Mouse (Mus musculus) midbrain, embryonic 16.5 days (tissue): ENCODE measurements at regions not wholly inside any gene's neighbourhood (a gene's known extent, or its start where the extent isn't known, plus 50 kb on each side); places are given as distances from the start of the nearest gene placed in this dataset.
A peak's percentile ranks its signal among the peaks of the same experiment; 100 is the strongest.

Experiments used
- ATAC-seq: fragments of 200-750 bp; cut with Nextera tagmentation; 2 replicates; pipeline ENCODE4 v1.8.0; 2017; ENCODE audit warnings: moderate TSS enrichment
- H3K27ac ChIP-seq: fragments of 300-500 bp; sonication (generic); 2 replicates; pipeline ENCODE4 v1.5.1; 2014; ENCODE audit warnings: mild to moderate bottlenecking, low read length, mixed read lengths
- H3K27me3 ChIP-seq: fragments of 300-500 bp; sonication (generic); 2 replicates; pipeline ENCODE4 v1.6.1; 2014; ENCODE audit warnings: low read depth, low read length, mixed read lengths; ENCODE audit not compliant: control insufficient read depth, insufficient read depth
- H3K36me3 ChIP-seq: fragments of 300-500 bp; sonication (generic); 2 replicates; pipeline ENCODE4 v1.6.1; 2014; ENCODE audit warnings: mild to moderate bottlenecking, low read length, moderate library complexity, mixed read lengths; ENCODE audit not compliant: control insufficient read depth, insufficient read depth
- H3K4me1 ChIP-seq: fragments of 300-500 bp; sonication (generic); 2 replicates; pipeline ENCODE4 v1.6.1; 2014; ENCODE audit warnings: mild to moderate bottlenecking, low read length, mixed read lengths; ENCODE audit not compliant: control insufficient read depth, insufficient read depth
- H3K4me2 ChIP-seq: fragments of 300-500 bp; sonication (generic); 2 replicates; pipeline ENCODE4 v1.6.1; 2014; ENCODE audit warnings: mild to moderate bottlenecking, low read length, mixed read lengths
- H3K4me3 ChIP-seq: fragments of 300-500 bp; sonication (generic); 2 replicates; pipeline ENCODE4 v1.5.1; 2014; ENCODE audit warnings: low read depth, mild to moderate bottlenecking, low read length, moderate library complexity, mixed read lengths
- H3K9ac ChIP-seq: fragments of 300-500 bp; sonication (generic); 2 replicates; pipeline ENCODE4 v1.6.1; 2014; ENCODE audit warnings: low read depth, low read length, mixed read lengths
- H3K9me3 ChIP-seq: fragments of 300-500 bp; sonication (generic); replicated peaks from 2 replicates; pipeline ENCODE4 v1.6.1; 2014; ENCODE audit warnings: mild to moderate bottlenecking, low read length, mixed read lengths; ENCODE audit not compliant: control insufficient read depth, poor library complexity, severe bottlenecking
- WGBS: fragments of 180-500 bp; shearing (Covaris S2); extraction: QIAGEN DNeasy Blood & Tissue Kit; methylation state at CpG from one replicate; pipeline ENCODE4 v1.1.7; 2014; 5-methylcytosine and 5-hydroxymethylcytosine counted together

GRCm38 (mm10) chr9:41451738-41452137 is 290.2 kb upstream of the Ubash3b start:
- H3K9ac ChIP-seq: no peak overlapping the region
- no peak overlapping the region for H3K4me3 ChIP-seq
- no peaks in the 10 kb centered on the region for H3K9me3 ChIP-seq
- H3K4me2 ChIP-seq: no peak overlapping the region
- peak overlapping the region; percentile 1; the same call in 1 of the 2 replicates for H3K27ac ChIP-seq
- H3K27me3 ChIP-seq: no peaks in the 10 kb centered on the region
- no peaks in the 10 kb centered on the region for H3K36me3 ChIP-seq
- H3K4me1 ChIP-seq: peaks cover 21% of the 10 kb centered on the region
- ATAC-seq: no peak
- 53% methylated on average over 3 of the region's 3 CpGs for WGBS

GRCm38 (mm10) chr9:41449233-41449632 is 287.7 kb upstream of the Ubash3b start:
- no peaks in the 10 kb centered on the region for H3K9me3 ChIP-seq
- H3K4me2 ChIP-seq: no peak overlapping the region
- H3K27ac ChIP-seq: peak overlapping the region; percentile 94; the same call in 1 of the 2 replicates
- ATAC-seq: no peak
- H3K4me1 ChIP-seq: peaks cover 31% of the 10 kb centered on the region
- no peak overlapping the region for H3K4me3 ChIP-seq
- H3K36me3 ChIP-seq: no peaks in the 10 kb centered on the region
- no peak overlapping the region for H3K9ac ChIP-seq
- WGBS: 57% methylated on average over 4 of the region's 4 CpGs
- H3K27me3 ChIP-seq: no peaks in the 10 kb centered on the region

- 33% methylated on average over 8 of the region's 8 CpGs for WGBS
- Histone ChIP-seq H3K4me3 (no peak overlapping the region), H3K4me1 (peaks cover 31% of the 10 kb centered on the region), H3K36me3 (no peaks in the 10 kb centered on the region), H3K9me3 (no peaks in the 10 kb centered on the region), H3K27me3 (no peaks in the 10 kb centered on the region), H3K27ac (peak overlapping the region; percentile 94), H3K9ac (peak overlapping the region; percentile 52; the same call in 1 of the 2 replicates), H3K4me2 (peak overlapping the region; percentile 46)
- ATAC-seq: no peak
These were observed 286.4 kb upstream of the Ubash3b start for GRCm38 (mm10) chr9:41447902-41448301.

- no peaks in the 10 kb centered on the region for H3K9me3 ChIP-seq
- peaks cover 31% of the 10 kb centered on the region for H3K4me1 ChIP-seq
- no peaks in the 10 kb centered on the region for H3K27me3 ChIP-seq
- peak; percentile 59; the same call in 1 of the 2 replicates for ATAC-seq
- WGBS: 4% methylated on average over 12 of the region's 12 CpGs
- peak overlapping the region; percentile 46 for H3K4me2 ChIP-seq
- H3K36me3 ChIP-seq: no peaks in the 10 kb centered on the region
- H3K4me3 ChIP-seq: peak overlapping the region; percentile 5; the same call in 1 of the 2 replicates
- H3K9ac ChIP-seq: peak overlapping the region; percentile 52
- H3K27ac ChIP-seq: peak overlapping the region; percentile 94
These were observed 285.8 kb upstream of the Ubash3b start for GRCm38 (mm10) chr9:41447211-41447875.

DNA sequence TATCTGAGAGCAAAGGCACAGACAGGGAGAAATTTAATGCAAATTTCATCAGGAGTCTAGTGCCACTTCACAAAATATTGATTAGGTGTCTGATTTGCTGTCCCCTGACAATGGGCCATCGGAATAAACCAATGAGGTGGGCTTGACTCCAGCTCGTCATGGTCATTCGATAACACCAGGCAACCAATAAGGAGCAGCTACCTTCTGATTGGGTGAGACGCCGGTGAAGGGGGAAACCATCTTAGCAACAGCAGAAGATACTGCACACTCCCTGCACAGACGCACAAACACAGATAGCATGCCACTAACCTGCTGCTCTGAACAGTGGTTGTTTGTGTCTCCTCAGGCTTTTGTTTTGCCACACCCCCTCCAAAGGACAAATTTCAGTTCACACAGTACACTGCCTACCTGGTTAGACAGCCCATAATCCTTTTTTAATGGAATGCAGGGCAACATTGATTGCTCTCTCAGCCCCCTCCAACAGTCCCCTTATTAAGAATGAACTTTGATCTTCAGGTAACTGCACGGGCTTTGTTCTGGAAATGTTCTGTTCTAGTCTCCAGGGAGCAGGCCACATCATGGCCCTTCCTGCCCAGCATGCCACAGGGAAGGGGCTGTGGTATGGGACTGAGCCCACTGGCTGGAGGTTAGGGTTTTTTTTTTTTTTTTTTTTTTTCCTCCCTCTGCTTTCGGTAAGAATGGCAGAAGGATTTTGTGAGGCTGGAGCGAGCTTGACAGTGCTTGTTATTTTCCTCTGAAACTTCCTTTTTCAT is 285.1 kb upstream of the Ubash3b start:
- ATAC-seq: peak; percentile 97
- H3K27me3 ChIP-seq: no peaks in the 10 kb centered on the region
- H3K4me3 ChIP-seq: peak overlapping the region; percentile 10; the same call in 1 of the 2 replicates
- 20% methylated on average over 9 of the region's 9 CpGs for WGBS
- H3K9ac ChIP-seq: peak overlapping the region; percentile 52
- H3K36me3 ChIP-seq: no peaks in the 10 kb centered on the region
- peak overlapping the region; percentile 94 for H3K27ac ChIP-seq
- H3K4me2 ChIP-seq: peak overlapping the region; percentile 46
- H3K4me1 ChIP-seq: peaks cover 31% of the 10 kb centered on the region
- H3K9me3 ChIP-seq: no peaks in the 10 kb centered on the region

- Histone ChIP-seq H3K27me3 (no peaks in the 10 kb centered on the region), H3K9ac (no peak overlapping the region), H3K9me3 (peaks cover 12% of the 10 kb centered on the region), H3K4me3 (no peak overlapping the region), H3K4me1 (peaks cover 14% of the 10 kb centered on the region; the same call in 1 of the 2 replicates), H3K4me2 (no peak overlapping the region), H3K27ac (no peak overlapping the region), H3K36me3 (peaks cover 11% of the 10 kb centered on the region)
- ATAC-seq: no peak
- WGBS: 95% methylated on average over 3 of the region's 3 CpGs
These were observed 280.9 kb upstream of the Ubash3b start for GRCm38 (mm10) chr9:41442418-41442817.

DNA sequence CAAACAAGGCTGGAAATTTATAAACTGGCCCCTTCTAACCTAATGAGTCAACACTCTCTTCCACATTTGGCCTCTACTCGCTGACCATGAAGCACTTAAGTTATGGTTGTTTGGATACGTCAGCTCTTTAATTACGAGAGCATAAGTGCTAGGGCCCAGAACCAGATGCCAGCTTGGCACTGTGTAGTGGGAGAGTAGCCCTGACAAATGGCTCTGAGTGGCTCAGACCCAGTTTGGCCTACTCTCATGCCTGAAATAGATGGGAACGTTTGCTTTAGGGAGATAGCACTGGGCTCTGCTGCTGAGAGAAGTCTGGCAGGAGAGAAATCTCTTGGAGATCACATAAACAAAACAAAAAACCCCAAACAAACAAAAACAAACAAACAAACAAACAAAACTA is 278.5 kb upstream of the Ubash3b start:
- Histone ChIP-seq H3K27me3 (no peaks in the 10 kb centered on the region), H3K4me3 (no peak overlapping the region), H3K9me3 (peaks cover 14% of the 10 kb centered on the region), H3K27ac (no peak overlapping the region), H3K4me1 (no peaks in the 10 kb centered on the region), H3K36me3 (peaks cover 15% of the 10 kb centered on the region), H3K9ac (no peak overlapping the region), H3K4me2 (no peak overlapping the region)
- 92% methylated on average over 4 of the region's 4 CpGs for WGBS
- no peak for ATAC-seq

GRCm38 (mm10) chr9:41438141-41438540 is 276.6 kb upstream of the Ubash3b start:
- H3K27me3 ChIP-seq: no peaks in the 10 kb centered on the region
- no peaks in the 10 kb centered on the region for H3K4me1 ChIP-seq
- H3K4me3 ChIP-seq: no peak overlapping the region
- no peak overlapping the region for H3K4me2 ChIP-seq
- H3K9me3 ChIP-seq: peaks cover 14% of the 10 kb centered on the region
- no peak overlapping the region for H3K9ac ChIP-seq
- ATAC-seq: no peak
- H3K27ac ChIP-seq: no peak overlapping the region
- H3K36me3 ChIP-seq: peaks cover 15% of the 10 kb centered on the region
- 97% methylated on average over 2 of the region's 2 CpGs for WGBS
